Mouse (Mus musculus) c-Kit-positive CD71-positive TER-119-negative erythroid progenitor cells, embryonic 14.5 days (primary cell): ENCODE measurements around the gene Gga2.

Experiments
- DNase-seq: peaks from one replicate; pipeline ENCODE4 v3.0.0-alpha.2; 2013; ENCODE audit warnings: low read depth

Gga2 gene

DNA sequence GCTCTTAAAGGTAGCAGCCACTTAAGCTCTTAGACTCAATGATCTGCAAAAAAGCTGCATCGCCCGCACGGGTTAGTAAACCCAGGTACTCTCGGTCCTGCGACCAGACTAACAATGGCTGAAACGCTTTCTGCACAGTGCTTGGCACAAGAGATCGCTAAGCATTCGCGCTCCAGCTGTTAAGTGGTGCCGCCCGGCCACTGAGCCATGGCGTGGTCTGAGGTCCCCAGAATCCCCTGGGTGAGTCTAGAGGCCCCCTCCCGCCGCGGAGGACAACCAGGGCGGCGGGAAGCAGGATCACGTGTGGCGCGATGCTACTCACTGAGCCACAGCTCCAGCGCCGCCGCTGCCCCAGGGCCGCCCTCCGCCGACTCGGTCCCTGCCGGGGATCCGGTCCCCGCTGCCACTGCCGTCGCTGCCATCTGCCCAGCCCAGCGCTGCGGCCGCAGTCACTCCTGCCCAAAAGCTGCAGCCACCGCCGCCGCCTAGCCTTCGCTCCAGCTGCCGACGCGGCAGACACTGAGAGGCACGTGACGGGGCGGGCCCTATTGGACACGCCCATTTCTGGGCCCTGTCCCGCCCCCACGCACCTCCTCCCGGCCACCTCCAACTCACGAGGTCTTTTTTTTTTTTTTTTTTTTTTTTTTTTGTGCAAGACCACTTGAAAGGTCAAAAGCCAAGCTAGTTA lies at the start of gene Gga2:
Gene Gga2 (minus strand): TSS at position 556 of the 688 bp plus-strand sequence.
- DNase-seq: peak; percentile 79

DNA sequence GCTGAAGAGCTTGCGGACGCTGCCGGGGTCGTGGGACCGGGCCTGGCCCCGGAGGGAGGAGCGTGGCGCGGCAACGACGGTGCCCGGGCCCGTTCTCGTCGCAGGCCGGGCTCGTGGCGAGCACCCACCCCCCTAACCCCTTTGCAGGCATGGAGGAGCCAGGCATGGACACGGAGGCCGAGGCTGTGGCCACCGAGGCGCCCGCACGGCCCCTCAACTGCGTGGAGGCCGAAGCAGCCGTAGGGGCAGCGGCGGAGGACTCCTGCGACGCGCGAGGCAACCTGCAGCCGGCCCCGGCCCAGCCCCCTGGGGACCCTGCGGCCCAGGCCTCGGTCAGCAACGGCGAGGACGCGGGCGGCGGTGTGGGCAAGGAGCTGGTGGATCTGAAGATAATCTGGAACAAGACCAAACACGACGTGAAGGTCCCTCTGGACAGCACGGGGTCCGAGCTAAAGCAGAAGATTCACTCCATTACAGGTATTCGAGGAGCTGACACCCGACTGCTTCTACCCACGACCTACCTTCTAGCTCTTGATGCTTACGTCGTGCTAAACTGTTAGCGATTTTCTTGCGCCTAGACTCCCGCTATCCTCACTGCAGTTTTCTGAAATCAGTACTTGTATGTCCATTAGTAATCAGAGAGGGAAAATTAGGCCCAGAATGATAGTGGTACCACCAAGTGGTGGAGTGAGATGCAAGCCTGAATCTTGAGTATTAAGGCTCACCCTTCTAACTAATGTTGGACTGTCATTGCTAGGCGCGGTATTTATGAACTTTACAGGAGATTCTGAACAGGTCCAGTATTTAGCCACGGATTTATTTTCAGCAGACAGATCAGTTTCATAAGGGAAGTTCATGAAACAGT lies 46.7 kb upstream of the Gga2 start:
- peak; percentile 21 for DNase-seq

DNA sequence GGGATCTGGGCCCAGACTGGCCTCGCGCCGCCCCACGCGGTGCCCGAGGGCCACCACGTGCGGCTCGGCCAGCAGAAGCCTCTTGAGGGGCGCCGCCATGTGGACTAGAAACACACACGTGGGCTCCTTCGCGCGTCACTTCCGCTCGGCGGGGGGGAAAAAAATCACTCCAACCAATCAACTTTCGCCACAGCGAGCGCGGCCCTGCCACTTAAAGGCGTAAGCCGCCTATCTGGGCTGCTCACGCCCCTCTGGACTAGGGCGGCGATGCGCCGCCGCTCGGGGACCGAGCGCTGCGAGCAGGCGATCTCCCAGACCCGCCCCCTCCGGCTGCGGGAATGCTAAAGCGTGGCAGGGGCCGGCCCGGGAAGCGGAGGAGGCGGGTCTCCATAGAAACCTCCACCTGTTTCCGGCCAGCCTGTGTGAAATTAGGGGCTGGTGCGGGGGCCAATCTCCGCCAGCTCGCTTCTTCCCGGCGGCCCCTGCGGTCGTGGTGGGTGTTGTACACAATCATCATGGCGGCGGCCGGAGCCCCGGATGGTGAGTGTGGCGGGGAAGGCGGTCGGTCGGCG lies 46.0 kb upstream of the Gga2 start, which contains the start of the genes Ubfd1 and Ears2:
Gene Ubfd1 (plus strand): TSS at position 231 of the 572 bp plus-strand sequence.
Gene Ears2 (minus strand): TSS at position 319 of the 572 bp plus-strand sequence.
- DNase-seq: peak; percentile 92

DNA sequence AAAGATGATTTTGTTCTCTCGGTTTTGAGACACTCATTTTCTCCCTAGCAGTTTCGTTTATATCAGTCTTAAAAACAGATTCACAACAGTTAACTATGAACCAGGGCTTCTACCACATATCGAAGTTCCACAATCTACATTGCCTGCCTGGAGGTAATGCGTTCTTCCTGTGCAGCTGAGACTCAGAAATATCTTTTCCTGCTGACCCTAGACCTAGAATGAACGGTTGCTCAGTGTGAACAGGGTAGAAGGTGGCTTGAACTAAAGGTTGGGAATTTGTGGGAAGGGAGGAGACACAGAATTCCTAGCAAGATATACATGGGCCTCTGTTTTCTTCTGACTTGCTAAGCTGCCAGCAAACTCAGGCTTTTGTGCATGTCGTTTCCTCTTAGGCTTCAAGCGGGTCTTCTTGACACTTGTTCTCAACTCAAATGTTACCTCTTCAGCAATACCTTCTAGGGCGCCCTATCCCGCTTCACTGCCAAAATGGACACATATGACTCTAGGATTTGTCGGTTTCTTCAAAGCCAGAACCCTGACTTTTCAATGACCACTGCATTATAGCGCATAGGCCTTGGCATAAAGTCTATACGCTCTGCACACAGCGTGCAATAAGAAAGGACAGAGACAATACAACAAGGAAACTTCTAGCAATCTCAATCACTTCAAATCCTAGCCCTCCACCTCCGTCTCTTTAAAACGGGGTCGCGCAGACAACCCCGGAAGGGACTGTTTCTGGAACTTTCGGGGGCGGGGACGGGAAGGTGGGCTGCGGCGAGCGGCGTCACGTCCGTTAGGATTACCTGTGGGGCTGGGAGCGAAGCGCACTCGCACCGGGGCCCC lies 45.3 kb upstream of the Gga2 start:
- DNase-seq: peak; percentile 22

DNA sequence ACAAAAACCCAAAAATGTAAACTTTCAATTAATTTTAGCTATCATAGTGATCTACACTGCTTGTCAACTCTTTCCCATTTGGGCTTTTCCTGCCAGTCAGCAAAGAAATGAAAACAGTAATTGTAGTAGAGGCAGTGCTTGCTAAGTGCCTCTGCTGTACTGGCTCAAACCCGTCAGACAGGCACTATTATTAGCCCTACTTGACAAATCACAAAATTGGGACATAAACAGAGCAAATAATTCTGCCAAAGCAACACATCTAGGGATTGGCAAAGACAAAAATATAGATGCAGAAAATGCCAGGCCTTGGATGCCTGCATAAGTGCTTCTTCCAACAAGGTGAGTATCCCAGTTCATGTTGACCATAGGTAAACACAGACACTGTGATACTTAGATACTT lies 44.6 kb upstream of the Gga2 start:
- DNase-seq: no peak

DNA sequence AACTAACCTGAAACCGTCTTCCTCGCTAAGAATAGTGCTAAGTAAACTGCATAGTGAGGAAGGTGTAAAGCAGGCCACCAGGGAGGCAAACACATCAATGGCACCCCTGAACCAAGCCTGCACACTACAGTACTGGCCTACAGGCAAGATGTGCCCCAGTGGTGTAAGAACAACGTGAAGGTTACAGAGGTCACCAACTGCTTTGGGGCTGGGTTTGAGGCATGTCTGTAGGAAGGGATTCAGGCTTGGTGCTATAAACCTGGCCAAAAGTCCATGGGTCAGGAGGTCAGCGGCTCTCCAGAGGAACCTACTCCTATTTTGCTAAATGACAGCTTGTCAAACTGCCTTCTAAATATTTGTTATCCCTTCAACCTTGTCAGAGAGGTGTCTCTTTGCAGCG lies 35.6 kb upstream of the Gga2 start:
- DNase-seq: no peak

DNA sequence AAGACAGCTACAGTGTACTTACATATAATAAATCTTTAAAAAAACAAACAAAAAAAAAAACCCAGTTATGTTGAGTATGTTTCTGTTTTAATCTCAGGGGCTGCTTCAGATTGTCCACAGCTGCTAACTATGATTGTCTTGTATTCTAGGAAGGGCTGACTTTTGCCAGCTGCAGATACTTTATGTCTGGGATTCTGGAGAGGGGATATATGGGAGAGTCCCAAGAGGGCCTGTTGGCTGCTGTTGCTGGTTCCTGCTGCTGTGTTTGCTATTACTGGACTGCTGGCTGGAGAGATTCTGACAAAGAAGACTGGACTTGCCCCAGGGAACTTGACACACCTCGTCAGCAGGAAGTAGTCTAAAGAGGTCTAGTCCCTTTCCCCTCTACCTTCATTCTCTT lies 29.8 kb upstream of the Gga2 start:
- no peak for DNase-seq

DNA sequence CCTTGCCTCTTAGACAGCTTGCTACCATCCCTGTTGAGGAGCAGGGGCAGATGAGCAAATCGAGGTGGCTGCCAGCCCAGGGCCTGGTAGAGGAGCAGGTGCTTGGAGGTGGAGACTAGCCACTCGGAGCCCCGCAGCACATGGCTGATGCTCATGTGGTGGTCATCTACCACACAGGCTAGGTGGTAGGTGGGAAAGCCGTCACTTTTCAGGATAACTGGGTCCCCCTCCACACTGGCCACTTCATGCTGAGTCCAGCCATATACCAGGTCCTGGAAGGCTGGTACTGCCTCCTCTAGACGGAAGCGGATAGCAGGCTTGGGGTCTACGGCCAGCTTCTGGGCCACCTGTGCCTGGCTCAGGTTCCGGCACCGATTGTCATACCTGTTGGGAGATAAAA lies 27.2 kb upstream of the Gga2 start:
- no peak for DNase-seq

DNA sequence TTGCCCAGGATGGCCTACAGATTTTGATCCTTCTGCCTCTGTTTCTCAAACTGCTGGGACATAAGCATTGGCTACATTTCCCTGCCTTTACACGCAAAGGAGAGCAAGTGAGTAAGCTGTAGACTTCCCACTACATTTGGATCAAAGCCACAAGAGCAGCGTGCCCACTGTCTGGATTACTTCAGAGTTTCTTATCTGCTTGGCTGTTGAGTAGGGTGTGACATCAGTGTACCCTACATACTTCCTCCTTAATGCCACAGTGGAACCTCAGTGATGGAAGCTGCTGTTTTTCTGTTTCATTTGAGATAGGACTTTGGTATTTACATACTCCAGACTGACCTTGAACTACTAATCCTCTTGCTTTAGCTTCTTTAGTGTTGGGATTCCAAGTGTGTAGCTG lies 25.8 kb upstream of the Gga2 start:
- DNase-seq: no peak

DNA sequence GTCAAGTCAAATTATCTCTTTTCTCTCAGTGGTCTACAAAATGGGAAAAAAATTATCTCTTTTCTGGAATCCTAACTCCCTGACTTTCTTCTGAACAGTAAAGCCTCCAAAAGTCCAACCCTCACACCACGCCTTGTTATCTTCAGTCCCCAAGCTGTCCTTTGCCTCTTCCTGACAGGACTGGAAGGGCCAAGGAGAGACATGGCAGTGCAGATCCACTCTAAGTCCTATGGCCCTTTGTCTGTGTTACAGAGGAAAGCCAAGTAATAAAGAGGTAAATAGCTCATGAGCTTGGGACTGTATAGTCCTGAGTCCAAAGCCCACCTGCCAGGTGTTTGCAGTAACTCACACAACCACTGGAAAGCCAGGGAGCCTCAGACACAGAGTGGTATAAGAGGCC lies 24.7 kb upstream of the Gga2 start:
- no peak for DNase-seq

DNA sequence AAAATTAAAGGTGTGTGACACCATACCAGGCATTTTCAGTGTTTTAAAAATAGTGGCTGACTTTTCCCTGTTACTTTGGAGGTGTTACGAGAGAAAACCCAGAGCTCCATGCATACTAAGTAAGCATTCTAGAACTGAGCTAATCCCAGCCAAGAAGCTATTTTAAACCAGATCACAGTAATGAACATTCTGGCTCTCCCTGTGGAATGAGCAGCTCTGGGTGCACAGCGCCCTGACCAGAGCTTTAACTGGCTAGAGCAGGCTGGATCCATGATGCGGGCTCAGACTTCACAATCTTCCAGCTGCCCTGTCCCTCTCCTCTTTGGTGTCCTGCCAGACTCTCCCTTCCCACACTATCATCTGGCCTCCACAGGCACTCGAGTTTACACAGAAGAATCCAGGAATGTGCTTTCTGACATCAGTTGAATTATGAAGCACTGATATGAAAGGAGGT lies 24.2 kb upstream of the Gga2 start:
- no peak for DNase-seq

DNA sequence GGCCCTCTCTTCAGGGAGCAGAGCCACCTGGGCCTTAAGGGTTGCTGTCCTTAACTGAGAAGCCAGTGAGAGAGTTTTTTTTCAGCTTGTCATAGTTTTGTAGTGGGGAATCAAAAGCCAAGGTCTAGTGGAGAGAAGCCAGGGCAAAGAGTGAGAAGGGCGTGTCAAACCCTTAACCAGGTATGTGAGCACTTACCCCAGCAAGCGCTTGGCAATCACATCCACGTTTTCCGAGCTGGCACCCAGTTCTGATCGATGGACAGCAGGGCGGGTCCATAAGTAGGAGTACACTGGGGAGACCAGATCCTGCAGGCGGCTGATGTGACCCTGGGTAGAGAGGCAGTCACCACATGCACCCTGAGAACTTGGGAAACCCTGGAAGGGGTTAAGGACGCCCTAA lies 23.1 kb upstream of the Gga2 start:
- no peak for DNase-seq

DNA sequence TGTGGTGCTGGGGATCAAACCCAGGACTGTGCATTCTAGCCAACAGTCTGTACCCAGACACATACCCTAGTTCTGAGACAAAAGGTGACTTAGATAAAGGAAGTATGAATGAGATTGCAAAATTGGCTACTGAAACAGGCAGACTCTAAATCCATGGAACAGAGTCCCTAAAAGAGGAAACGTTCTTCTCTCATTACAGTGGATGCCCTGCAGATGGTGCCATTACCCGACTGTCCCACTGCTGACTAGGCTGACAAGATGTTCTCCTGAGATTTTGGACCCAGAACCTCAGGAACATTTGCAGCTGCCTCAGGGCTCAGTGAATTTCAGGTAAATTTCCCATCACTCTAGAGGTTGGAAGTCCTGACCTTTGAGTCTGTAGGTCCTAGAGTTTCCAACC lies 13.3 kb upstream of the Gga2 start:
- DNase-seq: no peak

DNA sequence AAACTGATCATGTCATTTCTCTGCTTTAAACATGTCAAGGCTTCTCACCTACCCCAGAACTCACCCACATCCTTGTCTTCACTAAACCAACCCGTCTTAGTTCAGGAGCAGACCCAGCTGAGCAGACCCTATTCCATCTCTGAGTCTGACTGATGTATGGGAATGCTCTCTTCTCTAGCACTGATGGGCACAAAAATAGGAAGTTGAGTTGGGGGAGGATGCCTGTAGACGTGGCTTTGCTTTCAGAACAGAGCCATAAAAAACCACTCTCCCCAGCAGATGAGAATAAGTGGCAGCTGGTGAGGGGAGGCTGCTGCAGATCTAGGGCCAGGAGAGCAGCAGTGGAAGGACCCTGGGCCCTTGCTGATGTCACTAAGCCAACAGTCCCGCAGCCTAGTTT lies 12.3 kb upstream of the Gga2 start:
- no peak for DNase-seq

DNA sequence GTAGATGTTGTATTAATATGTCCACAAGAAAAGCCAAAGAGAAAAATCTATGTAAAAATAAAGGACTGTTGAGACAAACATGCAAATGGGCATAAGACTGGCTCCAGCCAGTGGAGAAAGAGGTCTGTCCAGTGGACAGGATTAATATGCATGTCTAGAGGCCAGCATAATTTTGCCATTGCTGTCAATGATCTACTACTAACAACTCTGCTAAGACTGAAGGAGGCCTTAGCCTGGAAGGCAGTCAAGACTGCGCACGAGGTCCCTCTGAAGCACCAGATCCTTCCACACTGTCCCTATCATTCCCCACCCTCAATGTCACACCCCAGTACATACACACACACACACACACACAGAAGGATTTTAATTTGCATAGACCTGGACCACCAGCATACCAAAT lies 1.1 kb upstream of the Gga2 start:
- no peak for DNase-seq

DNA sequence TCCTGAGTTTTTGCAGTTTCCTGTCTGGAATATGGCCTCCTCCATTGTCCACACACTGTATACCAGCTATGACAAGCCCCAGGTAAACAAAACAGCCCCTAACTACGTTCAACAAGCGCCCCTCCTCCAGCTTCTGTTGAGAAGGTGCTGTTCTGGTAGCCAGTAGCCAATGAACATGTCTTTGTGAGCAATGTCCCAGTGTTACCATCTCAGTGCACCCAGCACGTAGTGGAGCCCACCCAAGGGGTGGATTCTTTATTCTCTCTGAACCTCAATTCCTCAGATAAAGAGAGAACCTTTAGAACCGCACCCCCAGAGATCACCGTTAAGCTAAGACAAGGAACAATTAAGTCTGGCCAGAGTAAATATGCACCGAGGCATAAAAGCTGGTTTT lies 752 bp downstream of the Gga2 start:
- DNase-seq: no peak

DNA sequence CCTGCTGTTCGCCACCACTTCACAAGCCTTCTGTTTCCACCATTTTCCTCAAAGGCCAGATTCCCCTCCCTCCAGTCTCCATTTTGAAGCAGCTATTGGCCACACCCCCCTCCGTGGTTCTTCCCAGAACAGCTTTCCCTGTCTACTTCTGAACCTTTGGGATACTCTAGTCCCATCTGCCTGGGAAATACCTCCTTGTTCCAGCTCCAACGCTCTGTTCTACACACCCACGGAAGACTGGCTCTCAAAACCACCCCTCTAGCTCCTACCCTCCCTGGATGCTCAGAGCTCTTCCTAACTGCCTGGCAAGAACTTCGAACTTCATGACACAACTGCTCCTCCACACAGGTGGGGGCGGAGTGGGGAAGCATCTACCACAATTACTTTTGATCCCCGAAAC lies 2.0 kb downstream of the Gga2 start:
- no peak for DNase-seq

DNA sequence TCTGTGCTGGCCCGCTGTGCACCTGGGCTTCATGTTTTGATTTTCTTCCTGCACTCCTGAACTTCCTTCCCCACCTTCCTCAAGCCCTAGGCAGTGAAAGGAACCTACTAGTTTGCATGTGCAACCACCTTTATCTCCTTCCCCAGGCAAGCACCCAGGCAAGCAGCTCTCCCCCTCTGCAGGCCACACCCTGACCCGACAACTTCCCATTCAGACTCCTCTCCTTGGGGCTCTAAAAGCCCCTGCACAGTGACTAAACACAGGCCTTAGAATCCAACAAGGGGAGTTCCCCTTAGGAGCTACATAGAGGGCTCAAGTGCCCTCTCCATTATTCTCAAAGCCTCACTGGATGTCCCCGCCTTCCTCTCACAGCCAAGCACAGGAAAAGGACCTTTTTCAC lies 2.8 kb downstream of the Gga2 start:
- peak; percentile 66 for DNase-seq

DNA sequence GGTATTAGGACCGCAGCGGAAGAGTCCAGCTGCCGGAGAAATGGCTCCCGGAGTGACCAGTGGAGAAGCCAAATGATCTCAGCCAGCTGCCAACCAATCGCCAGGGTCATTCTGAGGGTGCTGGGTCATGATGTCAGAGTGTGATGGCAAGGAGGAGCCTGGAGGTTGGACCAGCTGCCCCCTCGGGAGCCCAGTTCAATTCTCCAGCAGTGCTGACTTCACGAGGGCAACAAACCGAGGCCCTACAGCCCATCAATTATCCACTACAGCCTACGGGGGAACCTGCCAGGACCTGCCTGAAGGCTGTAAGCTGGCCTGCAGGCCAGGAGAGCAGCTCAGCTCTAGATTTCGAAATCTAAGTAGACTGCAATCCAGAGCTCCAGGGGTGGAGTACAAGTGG lies 5.3 kb downstream of the Gga2 start:
- no peak for DNase-seq

DNA sequence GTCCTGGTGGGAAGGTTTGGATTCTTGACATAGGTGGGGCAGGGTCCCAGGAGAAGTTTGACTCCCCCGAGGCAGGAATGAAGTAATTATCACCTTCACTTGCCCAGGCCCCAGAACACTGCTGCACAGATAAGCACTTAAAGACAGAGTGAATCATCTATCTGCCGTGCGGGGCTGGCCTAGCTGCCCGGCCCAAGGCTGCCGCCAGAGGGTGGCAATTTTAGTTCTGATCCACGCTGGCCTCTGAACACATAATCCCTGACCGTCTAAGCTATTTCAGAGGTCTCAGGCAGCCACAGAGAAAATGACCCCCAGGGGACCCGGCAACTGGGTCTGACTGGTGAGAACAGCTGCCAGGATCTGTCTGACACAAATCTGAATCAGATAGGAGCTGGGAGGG lies 5.9 kb downstream of the Gga2 start:
- no peak for DNase-seq

DNA sequence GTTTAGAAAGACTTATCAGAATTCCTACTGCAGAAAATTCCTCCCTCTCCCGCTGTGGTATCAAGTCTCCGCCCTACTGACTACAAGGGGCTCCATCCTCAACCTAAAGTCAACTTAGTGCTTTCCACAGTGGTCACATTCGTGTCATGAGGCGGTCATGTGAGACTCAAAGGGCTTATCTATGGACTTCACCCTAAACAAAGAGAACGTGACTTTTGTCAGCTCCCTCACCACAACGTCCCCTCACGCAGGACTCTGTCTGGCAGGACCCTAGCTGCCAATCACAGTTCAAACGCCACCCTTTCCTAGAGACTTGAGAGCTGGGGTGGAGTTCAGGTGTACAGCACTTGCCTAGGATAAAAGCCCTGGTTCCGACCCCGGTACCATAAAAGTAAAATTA lies 8.1 kb downstream of the Gga2 start:
- no peak for DNase-seq

DNA sequence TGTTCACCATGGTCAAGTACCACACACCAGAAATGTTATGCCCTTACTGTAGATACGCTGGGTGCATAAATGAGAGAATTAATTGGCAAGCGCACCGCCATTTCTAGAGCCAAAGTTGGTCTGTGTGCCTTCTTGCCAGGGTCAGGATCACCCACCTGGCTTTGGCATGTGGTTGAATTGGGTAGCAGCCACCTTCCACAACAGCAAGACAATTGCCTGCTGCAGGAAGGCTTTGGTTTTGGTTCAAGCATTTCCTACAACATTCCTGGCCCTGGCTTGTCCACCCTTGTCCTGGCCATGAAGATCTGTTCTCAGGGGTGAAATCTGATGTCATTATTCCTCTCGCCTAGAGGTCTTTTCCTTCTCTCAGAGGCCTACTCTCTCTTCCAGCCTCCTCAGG lies 8.7 kb downstream of the Gga2 start:
- DNase-seq: no peak
